Mouse (Mus musculus): ENCODE results near the gene Fam81b. TPM values are rescaled to one million over a fixed set of nuclear protein-coding genes. Genes with fewer than 3 reads are reported as not detected.
"Not testable (repeated sequence)": the region's sequence is repeated elsewhere in the genome, so short reads cannot be mapped to it uniquely, and the experiment has no call there.

Fam81b gene
- total RNA-seq (2021), result not detected in 2 replicates
- long read RNA-seq, result 0 reads

DNA sequence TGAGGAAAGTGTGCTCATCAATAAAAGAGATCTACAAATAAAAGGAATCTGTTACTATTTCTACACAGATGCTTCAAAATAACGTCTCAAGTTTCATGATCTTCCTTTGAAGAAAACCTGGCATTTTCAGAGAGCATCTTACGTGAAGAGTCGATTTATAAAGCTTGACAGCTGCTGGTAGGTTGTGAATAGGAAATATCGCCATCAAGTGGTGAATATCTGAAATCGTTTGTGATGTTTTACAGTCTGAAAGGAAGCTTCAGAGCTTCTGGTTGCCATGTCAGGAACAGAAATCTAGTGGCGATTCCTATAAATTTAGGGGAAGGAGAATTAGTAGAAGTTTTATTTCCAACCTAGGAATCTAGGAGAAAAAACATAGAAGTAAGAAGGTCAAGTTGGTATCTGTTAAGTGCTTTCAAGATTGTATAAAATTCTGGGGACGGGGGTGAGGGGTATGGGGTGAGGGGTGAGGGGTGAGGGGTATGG lies at the start of gene Fam81b:
Gene Fam81b, minus strand, starts transcription at position 436 of the 486 bp plus-strand sequence.
- no peak for DNase-seq

DNA sequence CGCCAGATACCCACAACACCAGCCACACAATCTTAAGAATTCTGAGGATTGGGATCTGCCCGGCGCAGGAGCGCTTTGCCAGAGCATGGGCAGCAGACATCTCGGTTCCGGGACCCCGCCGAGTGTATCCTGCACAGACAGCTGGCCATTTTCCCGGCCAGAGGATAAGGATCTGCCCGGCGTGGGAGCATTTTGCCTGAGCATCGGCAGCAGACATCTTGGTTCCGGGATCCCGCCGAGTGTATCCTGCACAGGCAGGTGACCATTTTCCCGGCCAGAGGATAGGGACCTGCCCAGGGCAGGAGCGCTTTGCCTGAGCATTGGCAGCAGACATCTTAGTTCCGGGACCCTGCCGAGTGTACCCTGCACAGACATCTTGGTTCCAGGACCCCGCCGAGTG lies 41.1 kb upstream of the Fam81b start:
- not testable (repeated sequence) for DNase-seq

DNA sequence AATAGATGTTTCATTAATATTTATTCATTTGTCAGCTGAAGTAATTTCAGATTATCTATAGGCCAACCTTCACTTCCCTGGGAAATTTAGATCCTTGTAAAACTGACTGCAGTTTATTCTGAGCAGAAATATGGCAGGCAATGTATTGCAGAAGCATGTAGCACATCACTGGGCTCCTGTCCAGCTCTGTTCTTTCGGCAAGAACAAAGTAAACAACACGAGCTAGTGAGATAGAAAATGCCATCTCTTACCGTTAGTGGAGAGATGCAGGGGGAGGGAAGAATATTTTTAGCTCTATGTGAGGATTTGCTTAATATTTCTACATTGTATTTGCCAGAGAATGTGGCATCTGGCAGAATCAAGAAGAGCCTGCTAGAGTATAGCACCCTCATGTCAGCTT lies 13.8 kb upstream of the Fam81b start:
- DNase-seq, result no peak

DNA sequence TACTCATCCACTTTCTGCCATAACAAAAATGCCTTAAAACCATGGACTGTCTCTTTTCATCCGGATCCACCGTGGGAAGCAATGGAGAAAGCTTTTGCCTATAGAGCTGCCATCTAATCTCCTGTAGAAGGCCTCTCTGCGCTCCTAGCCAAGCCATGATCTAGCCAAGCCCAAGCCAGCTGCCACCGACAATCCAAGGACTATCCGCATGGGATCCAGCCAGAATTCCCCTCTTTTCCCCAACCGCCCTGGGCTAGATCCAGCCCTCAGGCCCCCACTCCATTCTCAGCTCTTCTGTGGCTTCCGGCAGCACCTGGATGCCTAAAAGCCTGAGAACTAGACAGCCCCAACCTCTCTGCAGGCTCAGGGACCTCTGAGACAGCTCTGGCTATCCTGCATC lies 6.7 kb upstream of the Fam81b start:
- no peak for DNase-seq

DNA sequence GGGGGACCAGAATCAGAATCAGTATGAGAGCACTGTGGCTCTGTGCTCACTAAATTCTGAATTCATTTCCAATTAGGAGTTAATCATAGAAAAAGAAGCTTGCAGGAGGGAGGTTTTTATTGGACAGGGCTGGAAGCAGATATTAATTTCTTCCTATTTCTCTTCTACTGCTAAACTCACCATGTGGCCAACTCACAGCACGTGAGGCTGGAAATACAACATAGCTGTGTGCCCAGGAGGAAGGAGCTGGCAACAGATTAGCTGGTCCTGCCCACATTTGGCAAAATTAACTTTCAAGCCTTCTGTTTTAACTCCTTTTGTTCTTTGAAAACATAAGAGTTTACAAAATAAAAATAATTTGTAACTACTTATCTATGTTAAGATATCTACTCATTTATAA lies 3.9 kb upstream of the Fam81b start:
- no peak for DNase-seq

DNA sequence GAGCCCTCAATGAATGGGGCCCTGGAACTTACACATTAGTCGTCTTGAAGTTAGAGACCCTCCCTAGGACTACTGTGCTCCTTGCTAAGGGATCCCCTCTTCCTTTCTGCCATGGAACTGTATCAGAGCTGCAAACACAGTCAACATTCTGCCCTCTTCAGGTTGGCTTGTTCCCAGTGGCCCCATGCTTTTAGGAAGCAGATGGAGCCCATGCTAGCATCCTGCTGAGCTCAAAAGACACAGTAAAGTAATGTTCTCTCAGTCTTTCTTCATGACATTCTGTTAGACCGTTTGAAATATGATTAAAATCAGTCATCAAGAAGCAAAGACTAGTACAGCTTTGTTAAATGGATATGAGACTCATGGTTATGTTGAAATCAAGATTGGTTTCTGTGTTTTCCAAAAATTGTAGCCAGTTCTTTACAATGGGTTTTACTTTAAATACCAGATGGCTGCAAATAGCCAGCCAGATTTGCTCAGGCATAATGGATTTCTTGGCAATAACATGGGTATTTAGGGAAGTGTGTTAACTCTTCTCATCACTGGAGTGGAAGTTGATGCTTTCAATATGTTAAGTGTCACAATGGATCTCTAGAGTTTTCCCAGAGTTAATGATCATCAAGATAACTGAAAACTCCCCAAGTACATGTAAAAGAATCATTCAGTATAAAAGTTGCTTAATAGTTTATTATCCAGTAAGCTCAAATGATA lies 938 bp upstream of the Fam81b start:
- DNase-seq, result no peak

DNA sequence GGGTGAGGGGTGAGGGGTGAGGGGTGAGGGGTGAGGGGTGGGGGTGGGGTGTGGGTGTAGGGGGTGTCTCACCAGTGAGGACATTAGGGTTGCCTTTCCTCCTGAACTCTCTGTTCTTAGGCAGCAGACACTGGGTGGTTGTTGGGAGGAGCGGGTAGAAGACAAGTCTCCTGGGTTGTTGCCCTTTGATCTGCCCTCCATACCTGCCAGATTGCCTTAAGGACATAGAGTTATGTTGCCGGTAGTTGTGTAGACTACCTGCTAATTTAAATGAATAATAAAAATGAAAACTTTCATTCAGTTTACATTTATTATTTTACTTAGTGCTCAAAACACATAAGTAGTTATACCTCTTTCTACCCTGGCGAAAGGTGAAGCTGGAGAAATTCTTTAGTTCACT lies 369 bp upstream of the Fam81b start:
- DNase-seq, result no peak

DNA sequence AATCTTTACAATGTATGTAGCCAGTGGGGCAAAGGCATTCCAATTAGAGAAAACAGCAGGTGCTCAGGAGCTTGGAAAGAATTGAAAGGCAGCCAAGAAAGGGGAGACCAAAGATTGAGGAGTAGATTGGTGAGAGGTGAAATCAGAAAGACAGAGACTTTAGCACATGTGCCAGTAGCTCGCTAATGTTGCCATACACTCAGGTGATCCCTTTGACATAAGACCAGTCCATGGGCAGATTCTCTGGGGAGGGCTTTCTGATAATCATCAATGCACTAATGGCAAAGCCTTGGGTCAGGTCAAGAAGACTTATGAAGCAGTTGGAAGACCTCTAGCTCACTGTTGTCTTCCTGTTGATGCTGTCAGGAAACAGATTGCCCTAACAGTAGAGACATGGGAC lies 671 bp downstream of the Fam81b start:
- no peak for DNase-seq

DNA sequence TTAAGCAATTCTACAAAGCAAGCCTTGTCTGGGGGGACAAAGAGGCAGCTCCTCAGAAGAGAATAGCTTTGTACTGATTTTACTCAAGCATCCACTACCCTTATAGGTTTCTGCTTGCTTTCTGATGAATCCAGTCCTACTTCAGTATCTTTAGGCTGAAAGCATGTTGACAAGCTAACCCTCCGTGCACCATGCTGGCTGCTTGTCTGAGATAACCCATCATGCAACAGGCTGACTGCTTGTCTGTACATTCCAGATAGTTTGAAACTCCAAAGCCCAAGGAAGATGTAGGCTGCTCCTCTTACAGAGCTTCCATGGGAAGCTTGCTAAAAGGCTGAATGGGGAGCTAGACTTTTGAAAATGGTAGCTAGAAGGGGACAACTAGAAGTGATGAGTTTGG lies 1.7 kb downstream of the Fam81b start:
- DNase-seq, result no peak

DNA sequence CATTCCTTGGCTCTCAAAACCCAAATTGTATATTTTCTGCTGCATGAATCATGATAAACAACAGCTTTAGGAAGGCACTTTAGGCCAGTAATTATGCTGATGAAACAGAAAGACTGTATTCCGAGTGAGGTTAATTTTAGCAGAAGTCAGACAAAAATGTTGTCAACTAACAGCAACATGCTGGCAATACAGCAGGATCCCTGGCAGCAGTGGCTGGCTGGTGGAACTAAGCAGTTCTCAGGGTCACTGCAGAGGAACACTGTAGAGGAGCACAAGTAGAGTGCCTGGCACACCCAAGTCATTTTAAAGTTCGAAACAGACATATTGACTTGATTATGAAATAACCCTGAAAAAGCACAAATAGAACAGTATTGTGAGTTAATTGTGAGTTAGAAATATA lies 2.8 kb downstream of the Fam81b start:
- no peak for DNase-seq

DNA sequence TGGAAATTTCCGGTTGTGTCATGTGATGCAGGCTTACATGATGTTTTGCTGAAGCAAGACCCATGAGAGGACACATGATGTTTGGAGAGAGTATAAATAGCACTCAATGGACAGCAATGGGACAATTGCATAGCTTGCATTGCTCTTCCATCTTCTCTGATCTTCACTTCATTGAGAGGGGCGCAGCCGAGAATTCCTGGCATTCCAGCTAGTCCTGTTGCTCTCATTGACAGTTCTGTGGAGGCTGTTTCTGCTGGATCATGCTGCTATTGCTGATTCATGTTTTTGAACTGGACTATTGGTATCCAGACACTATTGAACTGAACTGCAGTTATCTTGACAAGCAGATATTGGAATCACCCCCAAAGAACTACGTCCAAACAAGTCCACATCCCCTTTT lies 12.8 kb downstream of the Fam81b start:
- no peak for DNase-seq

DNA sequence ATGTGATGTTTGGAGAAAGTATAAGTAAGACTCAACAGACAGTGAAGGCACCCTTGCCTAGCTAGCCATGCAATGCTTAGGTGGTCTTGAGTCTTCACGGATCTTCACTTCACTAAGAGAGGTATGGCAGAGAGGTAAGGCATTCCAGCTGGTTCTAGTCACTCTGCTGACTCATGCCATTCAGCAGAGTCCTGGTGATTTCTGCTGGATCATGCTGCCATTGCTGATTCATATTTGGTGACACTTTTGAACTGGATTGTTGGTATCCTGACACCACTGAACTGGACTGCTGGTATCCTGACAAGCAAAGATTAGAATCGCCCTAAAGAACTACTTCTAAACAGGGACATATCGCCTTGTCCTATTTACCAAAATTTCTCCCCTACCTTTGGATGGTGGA lies 20.3 kb downstream of the Fam81b start:
- no peak for DNase-seq

DNA sequence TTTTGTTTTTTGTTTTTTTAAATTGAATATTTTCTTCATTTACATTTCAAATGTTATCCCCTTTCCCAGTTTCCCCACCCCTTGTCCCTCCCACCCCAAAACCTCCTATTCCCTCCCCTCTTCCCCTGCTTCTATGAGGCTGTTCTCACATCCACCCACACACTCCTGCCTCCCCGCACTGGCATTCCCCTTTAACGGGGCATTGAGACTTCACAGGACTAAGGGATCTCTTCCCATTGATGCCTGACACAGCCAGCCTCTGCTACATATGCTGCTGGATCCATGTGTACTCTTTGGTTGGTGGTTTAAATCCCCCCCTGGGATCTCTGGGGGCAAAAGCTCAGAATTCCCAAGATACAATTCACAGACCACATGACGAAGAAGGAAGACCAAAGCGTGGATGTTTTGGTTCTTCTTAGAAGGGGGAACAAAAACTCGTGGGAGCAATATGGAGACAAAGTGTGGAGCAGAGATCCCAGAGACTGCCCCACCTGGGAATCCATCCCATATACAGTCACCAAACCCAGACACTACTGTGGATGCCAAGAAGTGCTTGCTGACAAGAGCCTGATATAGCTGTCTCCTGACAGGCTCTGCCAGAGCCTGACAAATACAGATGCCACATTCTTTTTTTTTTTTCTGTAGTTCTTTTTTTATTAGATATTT lies 40.4 kb downstream of the Fam81b start:
- DNase-seq, result no peak

DNA sequence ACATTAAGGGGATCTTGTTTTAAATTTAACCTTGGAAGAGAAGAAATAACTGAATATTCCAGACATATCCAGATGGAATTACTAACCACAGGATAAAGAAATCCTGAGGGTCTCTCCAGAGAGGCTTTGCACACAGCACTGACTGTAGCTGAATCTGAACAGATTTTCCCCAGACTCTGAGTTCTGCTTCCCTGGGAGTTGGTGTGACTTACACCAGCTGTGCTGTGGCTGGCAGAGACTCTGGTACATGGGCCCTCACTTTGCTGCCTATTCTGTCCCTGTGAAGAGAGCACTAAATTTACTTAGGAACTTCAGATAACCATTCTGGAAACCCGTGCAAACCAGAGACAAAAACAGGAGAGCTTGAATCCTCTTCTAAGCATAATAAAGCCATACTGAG lies 46.1 kb downstream of the Fam81b start:
- no peak for DNase-seq

DNA sequence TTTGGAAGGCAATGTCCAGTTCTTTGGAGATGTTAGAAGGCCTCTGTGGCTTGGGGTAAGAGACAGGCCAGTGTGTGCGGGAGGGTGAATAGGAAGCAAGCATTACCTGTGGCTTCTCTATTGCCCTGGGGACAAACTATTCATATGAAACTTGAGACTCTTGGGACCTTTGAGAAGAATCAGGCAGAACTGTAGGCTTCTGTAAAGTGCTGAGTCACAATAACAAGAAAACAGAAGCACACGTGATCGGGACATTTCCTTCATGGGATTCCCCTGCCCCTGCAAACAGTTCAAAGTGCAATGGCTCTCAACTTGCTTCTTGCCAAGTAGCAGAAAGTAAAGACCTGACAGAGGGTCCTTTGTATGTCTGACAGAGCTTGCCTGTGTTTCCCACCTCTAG lies 48.5 kb downstream of the Fam81b start:
- no peak for DNase-seq

DNA sequence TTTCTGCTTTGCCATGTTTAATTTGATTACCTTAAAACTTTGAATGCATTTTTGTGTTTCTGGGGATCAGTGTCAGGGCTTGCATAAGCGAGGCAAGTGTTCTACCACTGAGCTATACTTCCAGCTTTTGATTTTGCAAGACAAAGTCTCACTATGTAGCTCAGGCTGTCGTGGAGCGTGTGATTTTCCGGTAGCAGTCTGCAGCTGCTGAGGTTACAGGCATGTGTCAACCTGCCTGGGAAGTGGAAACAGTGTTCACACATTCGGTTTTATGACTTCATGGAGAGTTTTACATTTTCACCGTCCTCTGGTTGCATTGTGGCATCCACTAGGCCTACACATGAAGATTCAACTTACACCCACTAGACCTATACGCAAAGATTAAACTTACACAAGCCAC lies 54.8 kb downstream of the Fam81b start:
- no peak for DNase-seq

DNA sequence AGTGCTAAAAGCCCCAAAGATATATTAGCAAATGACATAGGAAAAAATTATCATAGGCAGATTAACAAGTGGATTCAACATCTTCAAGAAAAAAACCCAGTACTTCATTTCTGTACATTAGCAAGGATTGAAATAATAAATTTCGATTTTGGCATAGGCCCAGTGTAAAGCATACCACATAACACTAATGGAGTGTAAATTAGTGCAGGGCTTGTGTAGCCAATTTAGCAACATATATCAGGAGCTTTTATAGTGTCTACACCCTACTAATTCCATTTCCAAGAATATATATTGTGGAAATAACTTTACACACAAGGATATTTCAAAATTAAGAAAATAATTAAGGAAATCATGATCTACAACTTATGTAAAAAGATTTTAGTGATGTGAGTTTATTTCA lies 55.8 kb downstream of the Fam81b start:
- DNase-seq, result no peak

DNA sequence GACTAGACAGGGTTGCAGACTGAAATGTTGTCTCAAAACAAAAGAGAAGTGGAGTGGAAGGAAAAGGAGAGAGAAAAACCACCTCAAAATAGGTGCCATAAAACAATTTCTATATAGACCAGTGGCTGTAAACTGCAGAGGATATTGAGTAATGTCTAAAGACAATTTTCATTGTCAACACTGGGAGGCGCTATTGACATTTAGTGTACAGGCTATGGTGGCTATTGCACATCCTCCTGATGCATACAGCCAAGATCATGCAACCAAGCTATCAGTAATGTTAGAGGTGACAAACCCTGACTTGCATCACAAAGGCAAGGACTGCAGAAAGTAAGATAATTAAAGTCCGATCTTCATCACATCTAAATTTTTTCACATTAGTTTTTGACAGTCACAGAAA lies 89.5 kb downstream of the Fam81b start:
- DNase-seq, result no peak

DNA sequence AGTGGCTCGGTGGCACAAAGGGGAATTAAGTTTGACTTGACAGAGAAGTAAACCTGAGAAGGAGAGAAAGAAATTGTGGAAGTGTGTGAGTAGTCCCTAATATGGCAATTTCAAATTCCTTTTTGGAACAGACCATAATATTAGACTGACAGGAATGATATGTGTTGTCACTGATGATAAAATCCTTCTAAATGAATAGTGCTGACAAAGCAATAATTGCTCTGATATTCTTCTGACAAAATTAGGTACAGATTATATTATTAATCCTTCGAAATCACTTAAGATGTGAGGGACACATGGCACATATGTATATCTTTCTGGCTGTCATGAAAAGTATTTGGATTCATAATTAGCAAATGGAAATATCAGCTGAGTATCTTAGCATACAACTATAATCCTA lies 89.9 kb downstream of the Fam81b start:
- DNase-seq, result no peak

DNA sequence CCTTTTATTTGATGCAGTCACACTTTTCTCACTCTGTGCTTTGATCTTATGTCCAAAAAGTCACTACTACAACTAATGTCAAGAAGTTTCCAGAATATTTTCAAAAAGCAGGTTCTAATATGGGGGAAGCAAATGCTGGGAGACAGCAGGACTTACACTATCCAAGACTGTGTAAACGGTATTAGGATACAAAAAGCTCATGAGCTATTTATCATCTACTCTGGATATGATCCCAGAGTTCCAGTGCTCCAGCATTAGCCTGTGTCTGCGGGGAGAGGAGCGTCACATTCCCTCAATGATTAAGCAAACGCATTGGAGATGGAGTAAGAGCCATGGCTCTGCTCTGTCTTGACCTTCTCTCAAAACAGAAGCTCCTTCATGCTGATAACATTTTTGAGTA lies 104.9 kb downstream of the Fam81b start:
- no peak for DNase-seq

DNA sequence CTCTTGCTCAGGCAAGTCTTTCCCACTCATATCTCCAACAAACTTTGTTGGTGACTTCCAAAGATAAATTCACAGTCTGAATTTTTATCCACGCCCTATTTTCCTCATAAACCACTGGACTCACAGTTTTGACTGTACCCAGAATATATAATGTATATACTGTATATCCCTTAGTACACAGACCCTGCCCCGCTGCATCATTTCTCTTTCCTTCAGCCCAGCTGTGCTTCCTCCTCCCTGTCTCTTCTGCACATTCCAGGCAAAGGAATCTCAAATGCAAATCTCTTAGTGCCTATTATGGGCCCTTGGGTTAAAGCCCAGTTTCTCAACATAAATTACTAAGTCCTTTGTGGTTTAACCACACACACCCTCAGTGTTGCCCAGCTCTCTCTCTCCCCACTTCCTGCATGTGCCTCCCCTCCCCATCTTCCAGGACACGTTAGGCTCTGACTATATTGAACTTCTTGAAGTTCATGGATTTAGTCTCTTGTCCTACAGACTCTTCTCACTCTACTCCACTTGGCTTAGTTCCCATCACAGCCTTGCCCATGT lies 107.5 kb downstream of the Fam81b start:
- DNase-seq, result no peak

DNA sequence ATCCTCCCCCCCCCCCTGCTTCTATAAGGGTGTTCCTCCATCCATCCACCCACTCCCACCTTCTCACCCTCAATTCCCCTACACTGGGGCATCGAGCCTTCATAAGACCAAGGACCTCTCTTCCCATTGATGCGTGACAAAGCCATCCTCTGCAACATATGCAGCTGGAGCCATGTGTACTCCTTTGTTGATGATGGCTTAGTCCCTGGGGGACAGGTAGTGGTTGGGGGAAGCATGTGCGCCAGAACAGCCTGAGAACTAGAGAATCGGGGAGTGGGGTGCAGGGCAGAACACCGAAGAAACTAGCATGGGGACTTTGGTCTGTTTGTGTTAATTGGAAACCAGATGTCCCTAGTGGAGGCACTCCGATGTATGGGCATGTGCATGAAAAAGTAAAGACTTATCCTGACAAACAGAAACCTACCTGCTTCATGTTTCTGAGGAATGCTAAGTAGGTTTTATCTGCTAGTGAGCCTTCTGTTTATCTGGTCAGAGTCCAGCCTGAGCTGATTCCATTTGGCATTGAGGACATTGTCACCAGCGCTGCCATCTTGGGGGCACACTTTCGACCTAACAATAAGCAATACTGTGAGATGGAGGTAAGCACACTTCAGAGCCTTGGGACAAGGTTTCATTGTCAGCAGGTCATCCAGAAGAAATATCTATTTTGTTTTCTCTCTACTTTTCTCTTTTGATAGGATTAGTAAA lies 109.3 kb downstream of the Fam81b start:
- no peak for DNase-seq

DNA sequence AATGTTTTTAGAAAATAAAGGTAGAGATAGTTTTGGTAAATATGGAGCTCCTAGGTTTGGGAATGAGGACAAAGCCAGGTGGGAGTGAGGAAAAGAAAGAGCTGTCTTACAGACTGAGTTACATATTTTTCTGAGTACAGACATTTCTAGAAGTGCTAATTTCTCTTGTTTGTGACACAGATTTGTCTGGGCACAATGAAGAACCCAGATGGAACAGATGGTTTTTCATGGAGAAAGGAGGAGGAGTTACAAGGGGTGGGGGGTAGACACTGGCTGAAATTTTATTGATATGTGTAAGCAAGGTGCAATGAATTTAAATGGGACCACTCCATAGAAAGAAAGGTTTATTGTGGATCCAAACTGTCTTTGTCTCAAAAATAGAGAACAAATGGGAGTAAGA lies 109.9 kb downstream of the Fam81b start:
- DNase-seq, result no peak

All from adrenal gland, postnatal 25 days (tissue).